Mouse (Mus musculus): ENCODE measurements around the gene Ndufb2.

The Ndufb2 gene

DNA sequence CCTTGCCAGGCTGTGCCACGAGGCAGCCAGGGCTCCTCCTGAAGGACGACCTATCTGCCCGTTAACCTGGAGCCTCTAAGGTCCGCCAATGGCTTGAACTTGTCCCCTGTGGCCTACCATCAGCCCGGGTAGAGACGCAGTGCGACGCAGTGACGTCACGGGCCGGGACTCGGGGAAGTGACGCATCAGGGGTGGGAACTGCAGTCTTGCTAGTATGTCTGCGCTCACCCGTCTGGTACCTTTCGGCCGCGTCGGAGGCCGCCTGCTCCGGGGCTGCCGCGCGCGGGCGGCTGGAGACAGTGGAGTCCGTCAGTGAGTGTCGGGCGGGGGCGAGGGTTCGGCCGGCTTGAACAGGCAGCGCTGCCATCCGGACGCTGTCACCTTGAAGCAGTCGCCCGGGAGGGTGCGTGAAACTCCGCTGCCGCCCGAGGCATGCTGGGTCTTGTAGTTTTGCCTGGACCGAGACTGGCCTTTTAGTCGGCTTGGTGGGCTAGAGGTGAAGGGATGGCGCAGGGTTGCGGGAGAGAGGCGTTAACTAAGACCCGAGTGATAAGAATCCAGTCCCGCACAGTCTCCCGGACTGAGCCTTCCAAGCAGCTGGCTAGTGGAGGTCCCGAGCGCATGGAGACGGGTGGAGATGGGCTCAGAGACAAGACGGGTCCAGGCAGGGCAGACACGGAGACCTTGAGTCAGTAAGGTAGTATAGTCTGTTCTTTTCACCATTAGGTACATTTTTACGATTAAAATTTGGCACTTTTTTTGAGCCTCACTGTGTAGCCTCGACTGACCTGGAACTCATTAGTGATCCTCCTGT is at the start of gene Ndufb2:
Gene Ndufb2 (plus strand): TSS at position 174 of the 814 bp plus-strand sequence.
- WGBS: under 1% methylated on average over 56 of the region's 56 CpGs

DNA sequence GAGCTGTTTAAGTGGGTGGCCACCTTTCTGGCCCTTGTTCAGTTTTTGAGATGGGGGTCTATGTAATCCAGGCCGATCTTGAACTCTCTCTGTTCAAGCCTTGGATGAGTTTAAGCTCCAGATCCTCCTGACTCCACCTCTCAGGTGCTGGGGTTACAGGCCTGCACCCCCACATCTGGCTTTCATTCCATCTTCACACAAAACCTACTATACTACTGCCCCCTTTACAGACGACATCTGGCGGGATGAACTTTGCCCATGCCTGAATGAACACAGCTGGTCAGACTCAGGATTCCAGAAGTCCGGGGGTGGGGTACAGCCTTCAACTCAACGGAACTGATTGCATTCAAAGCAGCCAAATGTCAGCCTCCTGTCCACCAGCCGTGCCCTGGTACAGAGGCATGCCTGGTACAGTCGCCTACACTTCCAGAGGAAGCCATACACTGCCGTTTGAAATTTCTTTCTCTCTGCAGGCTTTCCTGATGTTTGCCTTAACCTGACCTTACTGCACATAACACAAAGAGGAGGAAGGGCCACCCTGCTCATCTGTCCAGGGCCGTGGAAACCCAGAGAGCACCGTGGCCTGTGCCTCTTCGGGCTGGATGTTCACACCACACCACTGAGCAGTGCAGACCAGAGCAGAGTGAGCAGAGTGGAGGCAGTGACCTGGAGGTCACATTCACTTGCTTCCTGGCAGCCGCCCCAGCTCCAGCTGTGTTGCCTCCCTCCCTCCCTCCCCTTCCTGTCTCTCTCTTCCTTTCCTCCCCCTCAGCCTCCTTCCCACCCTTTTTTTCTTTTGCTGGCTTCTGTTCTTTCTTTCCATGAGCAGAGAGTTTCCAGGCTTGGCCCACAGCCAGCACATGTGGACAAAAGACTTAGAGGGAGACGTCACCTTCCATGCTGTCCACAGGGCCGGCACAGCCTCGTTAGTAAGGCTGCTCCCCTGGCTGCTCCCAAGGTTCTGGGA is 49.5 kb upstream of the Ndufb2 start:
- WGBS: 36% methylated on average over 15 of the region's 15 CpGs

DNA sequence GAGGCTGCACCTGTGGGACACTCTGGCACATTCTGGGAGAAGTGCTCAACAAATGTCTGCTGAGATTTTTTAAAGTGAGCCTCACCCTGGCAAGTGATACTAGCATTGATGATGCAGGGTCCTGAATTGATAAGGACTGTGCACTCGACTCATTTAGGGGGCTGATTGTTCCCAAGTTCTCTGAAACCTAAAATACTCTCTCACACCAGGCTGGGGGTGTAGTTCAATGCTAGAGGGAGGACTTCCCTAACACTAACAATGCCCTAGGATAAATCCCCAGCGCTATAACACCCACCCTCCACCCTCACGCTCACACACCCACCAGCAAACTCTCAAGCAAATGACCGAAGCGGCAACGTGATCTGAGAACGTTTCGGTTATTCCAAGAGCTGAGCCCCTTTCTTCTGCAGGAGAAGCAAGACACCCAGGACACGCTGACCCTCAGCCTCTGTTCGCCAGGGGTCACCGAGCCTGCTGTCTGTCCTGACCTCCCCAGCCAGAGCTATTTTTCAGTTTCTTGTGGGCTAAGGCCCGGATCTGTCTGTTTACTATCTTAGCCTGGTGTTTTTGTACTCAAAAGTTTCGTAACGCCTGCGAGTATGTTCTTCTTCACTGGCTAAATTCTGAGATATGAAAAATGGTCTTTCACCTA is 48.5 kb upstream of the Ndufb2 start:
- WGBS: 71% methylated on average over 15 of the region's 15 CpGs

DNA sequence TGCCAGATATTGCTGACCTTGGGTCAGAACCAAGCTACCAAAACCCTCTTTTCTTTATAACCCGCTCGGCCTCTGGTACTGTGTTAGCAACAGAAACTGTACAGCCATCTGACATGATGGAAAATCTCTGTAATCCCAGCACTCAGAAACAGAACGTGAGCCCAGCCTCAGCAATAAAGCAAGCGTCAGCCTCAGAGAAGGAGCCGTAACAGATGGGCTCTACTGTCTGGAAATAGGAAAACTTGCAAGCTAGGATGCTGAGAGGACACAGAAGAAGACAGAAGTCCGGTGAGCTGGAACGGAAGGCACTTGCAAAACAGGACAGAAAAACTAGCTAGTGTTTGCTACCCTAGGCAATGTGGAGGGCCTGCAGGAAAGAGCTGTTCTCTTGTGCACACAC is 46.9 kb upstream of the Ndufb2 start:
- 71% methylated on average over 7 of the region's 7 CpGs for WGBS

DNA sequence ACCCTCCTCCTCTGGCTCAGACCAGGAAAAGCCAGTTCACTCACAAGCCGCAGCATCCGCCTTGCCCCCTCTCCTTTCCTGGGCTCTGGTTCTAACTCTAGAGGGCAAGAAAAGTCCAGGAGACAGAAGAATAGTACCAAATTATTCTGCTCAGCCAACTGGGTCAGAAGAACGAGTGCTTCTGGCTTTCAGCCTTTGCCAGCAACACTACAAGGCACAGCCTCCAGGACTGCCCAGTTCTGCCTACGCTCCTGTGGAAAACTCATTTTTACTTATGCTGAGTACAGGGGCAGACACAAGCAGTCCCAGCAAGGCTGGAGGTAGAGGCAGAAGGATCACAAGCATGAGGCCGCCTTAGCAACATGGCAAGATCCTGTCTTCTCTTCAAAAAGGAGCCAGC is 44.3 kb upstream of the Ndufb2 start:
- 65% methylated on average over 5 of the region's 5 CpGs for WGBS

DNA sequence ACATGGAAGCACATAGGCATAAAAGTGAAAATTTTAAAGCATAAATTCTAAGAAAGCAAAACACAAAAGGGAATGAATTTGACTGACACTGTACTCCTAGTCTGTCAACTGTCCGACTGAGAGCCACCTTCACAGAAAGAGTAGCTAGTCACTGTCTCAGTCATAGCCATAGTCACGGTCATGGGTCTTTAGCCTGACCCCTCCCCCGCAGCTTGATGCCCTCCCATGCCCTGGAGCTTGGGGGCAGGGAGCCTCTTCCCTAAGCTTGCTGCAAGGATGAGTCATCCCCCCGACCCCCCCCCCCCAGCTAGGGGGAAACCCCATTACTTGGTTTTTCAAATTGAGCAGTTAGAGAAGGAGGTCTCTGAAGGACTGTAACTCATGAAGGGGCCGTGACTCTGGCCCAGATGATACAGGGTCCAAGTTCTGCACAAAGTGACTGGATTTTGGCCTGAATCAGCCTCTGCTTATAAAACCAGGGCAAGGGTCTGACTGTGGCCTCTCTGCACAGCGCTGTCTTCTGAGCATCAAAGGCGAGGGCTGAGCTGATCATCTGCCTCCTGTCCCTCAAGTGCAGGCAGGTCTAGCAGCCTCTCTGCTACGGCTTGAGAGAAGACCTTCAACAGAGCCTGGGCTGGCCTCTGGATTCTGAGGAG is 40.3 kb upstream of the Ndufb2 start:
- WGBS: 73% methylated on average over 8 of the region's 8 CpGs

DNA sequence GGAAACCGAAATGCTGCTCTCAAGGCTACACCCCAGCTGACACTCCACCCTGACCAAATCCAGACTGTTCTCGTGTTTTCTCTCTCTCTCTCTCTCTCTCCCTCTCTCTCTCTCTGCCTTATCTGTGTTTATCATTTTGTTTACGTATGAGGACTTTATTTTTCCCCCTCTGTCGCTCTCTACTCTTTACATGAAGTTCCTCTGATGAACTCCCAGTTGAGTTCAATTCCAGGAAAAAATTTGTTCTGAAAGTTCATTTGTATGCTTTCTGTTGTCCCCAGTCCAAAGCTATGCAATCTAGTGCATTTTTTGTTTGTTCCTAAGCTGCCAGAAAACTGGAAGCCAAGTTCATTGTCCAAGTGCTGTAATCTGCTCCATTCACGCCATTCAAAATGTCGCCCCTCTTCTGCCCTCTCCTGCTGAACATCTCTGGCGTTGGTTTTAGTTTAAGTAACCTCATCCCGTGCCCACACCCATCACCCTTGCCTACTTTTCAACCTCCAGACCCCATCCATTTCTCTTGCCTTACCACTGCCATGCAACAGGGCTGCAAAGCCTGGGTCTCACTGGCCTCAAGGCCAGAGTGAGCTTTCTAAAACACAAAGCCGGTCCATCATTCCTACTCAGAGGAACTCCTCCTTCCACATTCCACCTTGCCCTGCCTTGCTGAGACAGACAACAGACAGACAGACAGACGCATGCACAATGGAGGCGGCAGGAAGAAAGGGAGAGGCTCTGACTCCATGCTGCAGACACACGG is 37.3 kb upstream of the Ndufb2 start:
- WGBS: 76% methylated on average over 12 of the region's 12 CpGs

DNA sequence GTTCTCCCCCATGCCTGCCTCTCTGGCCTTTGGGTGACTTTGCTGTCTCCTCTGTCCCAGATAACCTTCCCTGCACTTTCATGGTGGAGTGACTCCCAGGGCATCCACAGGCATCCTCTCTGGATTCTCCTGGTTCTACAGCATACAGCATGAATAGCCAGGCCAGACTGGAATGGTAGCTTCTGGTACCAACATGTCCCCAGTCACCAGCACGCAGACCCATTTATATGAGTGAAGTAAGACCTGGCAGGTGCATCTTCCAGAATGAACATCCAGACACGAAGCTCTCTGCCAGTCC is 36.8 kb upstream of the Ndufb2 start:
- 76% methylated on average over 2 of the region's 2 CpGs for WGBS

DNA sequence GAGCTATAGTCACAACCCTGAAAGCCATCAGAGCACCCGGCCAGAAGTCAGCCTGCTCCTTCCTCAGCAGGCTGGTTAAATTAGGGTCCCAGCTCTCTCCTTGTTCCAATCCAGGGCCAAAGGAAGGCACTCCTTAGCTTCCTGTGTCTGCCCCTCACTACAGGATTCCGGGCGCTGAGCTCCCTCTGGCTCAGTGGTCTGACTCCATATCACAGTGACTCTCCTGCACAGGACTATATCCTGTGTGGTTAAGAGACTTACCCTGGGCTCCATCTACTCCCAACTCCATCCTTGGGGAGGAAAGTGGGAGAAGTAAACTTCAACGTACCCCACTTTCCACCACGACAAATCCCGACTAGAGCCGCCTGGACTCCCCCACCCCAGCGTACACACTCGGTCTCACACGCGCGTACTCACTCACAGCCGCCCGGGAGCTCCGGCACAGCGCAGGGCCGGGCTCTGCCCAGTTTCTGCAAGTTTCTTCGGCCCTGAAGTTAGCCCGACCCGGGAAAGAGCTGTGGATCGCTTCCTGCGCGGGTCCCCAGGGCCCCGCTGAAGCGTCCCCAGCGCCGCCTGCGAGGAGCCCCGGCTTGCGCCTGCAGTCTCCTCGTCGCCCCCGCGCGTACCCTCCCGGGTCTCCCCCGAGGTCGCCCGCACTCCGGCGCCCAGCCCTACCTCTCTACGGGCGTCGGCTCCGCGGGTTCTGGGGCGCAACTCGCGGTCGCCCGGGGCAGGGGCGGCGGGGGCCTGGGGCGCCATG is 35.3 kb upstream of the Ndufb2 start:
- 2% methylated on average over 54 of the region's 54 CpGs for WGBS

DNA sequence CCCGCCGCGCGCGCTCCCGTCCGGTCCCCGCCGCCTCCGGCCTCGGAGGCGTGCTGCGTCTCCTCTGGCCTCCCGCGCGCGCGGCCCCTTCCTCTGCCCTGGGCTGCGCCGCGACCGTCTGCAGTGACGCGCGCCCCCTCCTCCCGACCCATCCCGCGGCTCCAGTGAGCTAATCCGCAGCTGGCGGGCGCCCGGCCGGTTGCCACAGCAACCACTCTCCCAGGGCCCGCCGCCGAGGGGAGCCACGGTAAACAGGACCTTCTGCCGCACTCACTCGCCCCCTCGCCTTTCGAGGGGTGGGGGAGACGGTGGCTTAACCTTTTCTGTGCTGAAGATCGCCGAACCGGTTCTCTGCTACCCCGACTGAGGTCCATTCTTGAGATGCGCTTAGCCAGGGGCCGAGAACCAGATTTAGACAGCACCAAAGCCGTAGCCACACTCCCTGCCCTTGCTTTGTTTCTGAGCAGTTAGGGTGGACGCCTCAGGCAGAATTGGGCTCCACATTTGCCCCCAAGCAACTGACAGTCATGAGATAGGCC is 34.6 kb upstream of the Ndufb2 start, which contains the start of gene Dennd2a:
Gene Dennd2a (minus strand): TSS at position 145 of the 539 bp plus-strand sequence.
- 1% methylated on average over 50 of the region's 50 CpGs for WGBS

DNA sequence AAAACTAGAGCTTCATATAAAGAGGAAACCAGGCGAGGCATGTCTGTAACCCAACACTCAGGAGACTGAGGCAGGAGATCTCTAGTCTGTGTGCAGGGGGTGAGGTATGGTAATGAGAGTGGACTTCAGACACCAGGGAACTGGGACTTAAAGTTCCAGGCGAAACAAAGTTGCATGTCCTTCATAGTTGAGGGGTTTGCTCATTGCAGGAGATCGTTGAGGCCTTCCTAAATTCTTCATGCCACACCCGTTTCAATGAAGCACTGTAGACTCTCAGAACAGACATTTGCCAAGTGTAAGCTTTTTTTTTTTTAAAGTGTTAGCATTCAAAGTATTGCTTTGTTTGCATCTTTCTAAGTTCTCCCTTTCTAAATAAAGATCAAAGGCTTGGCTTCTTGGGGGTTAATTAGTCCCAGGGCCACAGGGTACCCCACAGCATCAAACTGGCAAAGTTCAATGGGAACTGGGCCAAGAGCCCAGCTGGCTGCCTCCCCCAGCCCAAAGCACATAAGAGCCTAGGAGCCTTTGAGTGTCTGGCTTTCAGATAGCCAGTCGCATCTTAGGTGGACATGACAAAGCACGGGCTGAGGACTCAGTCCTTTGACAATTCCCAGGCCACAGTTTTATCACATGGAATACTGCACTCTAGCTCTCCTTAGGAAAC is 33.0 kb upstream of the Ndufb2 start:
- WGBS: 69% methylated on average over 6 of the region's 6 CpGs

DNA sequence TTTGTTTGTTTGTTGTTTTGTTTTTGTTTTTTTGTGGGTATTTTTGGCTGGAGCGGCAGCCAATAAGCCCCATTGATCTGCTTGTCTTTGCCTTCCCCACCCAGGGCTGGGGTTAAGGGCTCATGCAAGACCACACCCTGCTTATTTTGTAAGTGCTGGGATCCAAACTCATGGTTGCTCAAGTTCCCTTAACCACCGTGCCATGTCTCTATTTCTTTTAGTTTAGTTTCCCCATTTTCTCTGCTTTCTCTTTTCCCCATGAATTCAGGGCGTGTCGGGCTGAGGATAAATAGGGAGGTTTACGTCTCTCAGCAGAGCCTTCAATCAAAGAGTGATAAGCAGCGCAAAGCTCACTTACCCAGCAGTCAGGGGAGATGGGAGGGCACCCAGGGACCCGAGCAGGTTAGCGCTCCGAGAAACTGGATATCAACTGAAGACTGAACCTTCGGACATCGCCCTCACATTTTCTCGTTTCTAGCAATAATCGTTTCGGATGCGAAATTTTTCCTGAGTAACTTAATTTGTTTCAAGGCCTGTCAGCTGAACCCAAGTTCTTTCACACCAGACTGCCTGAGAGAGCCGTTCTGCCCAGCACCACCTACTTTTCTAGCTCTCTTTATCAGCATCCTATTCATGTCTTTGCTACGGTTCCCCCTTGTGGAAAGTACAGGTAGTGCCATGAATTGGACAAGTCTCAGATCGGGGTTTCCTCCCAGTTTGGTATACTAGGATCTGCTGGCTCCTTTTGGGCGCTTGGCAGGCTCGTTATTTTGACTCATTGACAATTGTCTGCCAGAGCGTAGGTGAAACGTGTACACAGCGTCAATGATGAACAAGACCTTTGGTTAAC is 30.0 kb upstream of the Ndufb2 start:
- WGBS: 19% methylated on average over 23 of the region's 23 CpGs

DNA sequence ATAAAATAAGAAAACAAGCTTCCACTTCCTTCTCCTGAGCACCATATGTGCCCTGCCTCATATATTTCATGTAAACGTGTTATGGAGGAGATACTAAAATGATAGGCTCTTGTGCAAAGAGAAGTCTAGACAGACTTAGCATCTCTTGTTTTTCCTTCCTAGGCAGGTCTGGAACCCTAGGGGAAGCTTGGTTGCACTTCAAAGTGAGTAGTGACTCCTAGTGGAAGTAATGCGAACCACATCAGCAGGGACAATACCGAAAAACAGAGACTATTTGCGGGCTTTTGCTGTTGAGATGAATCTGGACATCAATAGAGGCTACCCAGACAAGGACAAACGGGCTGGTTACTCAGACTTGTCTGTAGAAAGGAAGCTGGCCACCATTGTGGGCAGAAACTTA is 24.8 kb upstream of the Ndufb2 start:
- WGBS: 6% methylated on average over 5 of the region's 5 CpGs

DNA sequence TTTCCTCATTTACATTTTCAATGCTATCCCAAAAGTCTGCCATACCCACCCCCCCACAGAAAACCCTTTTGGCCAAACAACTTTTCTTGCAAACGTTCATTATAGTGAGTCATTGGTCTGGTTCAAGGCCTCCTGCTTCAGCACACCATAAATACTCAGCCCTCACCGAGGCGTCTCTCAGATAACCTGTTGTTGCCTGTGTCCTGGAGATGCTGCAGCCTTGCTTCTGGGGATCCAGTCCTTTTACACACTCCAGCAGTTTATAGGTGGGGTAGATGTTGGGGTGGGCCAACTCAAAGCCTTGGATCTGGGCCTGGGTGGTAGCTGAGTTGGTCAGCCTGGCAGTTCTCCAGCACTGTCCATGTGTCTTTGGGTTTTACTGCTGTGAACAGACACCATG is 21.9 kb upstream of the Ndufb2 start:
- WGBS: 78% methylated on average over 3 of the region's 3 CpGs

DNA sequence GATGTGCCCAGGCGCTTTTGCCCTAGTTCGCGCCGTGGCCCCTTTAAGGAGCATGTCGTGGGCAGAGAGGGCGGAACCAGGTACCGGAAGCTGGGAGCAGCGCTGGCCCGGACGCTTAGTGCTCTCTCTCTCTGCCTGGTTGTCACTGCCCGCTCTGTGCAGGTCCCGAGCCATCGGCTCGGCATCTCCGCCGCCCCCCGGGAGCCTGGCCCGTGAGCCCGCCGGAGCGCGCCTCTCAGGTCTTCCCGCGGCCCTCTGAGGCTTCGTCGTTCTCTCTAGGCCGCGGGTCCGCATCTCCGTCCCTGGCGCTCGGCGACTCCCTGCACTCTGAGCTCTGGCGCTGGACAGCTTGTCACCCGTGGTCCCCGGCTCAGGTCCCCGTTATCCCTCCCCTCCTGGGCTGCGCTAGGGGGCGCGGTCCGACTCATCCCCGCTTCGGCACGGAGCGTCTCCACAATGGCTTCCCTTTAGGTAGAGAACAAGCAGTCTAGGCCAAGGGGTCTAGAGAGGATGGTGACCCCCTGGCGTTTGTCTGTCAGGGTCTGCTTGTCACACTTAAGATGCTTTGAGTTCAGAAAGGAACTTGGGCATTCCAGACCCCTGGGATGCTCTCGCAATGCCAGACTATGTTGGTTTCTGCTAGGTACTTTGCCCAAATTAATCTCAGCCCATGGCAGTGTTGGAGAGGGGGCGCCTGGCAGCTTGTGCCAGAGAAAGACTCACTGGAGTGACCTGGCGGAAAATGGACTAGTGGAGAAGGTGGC is 18.4 kb upstream of the Ndufb2 start, which contains the start of gene Adck2:
Gene Adck2 (plus strand): TSS at position 83 of the 764 bp plus-strand sequence.
- 1% methylated on average over 49 of the region's 49 CpGs for WGBS

DNA sequence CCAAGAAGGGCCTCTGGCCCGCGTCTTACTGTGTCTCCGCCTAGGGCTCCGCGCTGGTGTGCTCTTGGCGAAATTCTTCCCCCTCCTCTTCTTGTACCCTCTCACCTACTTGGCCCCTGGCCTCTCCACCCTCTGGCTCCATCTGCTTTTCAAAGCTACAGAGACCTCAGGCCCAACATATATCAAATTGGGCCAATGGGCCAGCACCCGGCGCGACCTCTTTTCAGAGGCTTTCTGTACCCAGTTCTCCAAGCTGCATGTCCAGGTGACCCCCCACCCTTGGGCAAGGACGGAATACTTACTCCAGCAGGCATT is 17.9 kb upstream of the Ndufb2 start:
- WGBS: 23% methylated on average over 10 of the region's 10 CpGs

DNA sequence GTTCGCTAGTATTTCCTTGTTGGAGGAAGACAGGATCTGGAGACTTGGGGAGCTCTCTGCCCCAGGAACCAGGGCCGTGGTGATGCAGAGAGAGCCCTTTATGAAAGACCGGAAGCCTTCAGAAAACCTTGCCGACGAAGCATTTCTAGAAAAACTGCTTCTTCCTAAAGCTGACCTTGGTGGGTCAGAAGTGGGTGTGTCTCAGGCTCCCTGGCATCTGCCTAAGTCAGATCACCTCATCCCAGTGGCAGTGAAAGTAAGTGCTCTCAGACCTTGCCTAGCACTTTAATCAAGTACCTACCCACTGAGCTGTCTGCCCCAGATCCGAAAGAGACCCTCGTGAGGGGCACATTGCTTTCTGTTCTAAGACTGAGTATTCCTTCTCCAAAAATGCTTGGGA is 17.4 kb upstream of the Ndufb2 start:
- WGBS: 64% methylated on average over 7 of the region's 7 CpGs

DNA sequence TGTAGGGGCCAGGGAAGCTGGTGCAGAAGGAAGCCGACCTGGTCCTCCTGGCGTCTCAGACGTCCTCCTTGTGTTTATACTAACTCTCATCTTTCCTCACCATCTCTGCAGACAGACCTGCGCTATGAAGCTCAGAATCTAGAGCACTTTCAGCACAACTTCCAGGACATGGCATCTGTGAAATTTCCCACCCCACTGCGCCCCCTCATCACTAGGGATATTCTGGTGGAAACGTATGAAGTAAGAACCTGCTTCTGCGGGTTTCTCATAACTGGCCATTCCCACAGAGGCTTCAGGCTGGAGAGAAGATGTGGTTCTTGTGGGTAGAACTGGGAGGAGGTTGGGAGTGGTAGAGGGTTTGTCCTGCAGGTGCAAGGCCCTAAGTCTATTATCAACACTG is 12.8 kb upstream of the Ndufb2 start:
- 67% methylated on average over 7 of the region's 7 CpGs for WGBS
